Mouse (Mus musculus) kidney, adult 11 months (tissue): Measurements from ENCODE around the gene Brox.

Source experiments
- DNase-seq: peaks from one replicate; pipeline ENCODE4 v3.0.0; 2022

Gene Brox

GRCm38 (mm10) chr1:183267666-183268065 lies 29.4 kb downstream of the Brox start:
- no peak for DNase-seq

DNA sequence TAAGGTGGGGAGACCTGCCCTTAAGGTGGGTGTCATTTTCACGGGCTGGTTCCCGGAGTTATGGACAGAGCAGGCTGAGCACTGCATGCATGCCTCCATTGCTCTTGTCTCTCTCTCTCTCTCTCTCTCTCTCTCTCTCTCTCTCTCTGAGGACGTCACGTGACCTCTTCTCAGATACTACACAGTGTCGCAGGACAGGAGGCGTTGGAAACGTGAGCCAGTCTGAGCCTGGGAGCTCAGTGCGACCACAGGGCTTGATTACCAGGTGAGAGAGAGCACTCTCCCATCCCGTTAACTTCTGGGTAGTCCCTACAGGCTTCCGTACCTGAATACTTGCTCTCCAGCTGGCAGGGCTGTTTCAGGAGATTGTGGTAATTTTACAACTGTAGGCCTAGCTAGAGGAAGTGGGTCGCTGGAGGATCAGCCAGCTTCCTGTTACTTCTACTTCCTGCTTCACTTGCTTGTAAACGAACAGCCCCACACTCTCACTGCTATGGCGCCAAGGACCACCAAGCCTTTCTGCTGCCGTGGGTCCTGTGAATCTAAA lies 31.1 kb downstream of the Brox start:
- no peak for DNase-seq

DNA sequence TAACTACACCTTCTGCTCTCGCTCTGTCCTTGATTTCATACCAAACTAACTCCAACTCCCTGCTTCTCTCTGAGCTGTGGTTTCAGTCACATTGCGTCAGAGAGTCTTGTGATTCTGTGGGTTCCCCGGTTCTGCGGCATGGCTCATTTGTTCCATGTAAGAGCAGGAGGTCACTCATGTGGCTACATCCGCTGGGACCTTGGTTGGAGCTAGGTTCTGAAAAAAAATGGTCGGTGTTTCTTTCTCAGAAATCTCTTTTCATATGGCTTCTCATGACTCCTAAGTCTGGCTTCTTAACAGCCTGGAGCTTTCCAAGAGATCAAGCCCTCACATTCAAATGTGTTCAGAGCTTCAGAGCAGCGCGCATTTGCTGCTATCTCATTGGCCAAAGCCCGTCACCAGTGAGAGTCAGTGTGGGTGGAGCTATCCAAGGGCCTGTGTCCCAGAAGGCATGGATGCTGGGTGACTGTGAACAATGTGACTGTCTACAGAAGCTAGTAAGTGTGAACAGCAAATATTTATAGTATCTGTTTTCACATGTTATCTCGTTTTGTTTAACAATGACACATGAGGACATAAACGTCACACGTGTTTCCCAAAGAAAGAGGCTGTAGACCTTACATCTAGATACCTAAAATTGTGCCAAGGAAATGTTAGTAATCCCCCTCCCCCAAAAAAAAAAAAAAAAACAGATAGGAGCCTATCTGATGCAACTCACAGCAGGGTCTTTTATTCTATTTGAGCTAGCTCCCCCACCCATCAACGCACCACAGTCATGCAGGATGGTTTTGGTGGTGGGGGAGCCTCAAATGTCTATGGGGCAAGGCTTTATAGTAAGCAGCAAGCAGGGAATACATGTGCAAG lies 32.7 kb downstream of the Brox start:
- DNase-seq: no peak

GRCm38 (mm10) chr1:183252574-183252973 lies 44.5 kb downstream of the Brox start:
- no peak for DNase-seq

DNA sequence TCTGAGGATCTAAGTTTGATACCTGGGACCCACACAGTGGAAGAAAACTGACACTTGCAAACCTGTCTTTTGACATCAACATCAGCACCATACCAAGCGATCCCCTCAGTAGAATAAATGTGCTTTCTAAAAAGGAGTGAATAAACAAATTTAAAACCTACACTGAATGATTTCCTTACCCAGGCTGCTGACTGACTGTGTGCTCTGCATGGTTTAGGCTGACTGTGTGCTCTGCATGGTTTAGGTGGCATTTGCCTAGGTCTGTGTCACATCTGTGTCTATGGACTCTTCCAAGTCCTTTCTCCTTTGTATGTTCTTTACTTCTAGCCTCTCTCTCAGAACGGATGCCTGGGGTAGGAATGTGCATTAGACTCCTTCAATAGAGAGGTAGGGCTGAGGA lies 45.3 kb downstream of the Brox start:
- no peak for DNase-seq

DNA sequence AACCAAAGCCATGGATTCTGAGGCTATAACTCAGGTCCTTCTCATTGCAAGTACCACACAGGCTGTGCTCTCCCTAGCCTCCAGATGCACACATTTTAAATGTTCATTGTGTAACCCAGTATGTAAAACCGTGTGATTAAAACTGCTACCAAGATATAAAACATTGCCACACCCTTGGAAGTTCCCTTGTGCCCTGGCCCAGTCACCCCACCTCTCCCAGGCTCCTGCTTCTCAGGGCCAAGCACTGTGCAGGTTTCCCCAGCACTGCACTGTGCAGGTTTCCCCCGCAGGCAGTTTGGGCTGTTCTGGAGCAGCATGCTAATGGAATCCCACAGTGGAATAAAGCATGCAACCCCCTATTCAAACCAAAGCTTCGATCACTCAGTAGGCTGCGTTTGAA lies 46.5 kb downstream of the Brox start:
- DNase-seq: no peak

DNA sequence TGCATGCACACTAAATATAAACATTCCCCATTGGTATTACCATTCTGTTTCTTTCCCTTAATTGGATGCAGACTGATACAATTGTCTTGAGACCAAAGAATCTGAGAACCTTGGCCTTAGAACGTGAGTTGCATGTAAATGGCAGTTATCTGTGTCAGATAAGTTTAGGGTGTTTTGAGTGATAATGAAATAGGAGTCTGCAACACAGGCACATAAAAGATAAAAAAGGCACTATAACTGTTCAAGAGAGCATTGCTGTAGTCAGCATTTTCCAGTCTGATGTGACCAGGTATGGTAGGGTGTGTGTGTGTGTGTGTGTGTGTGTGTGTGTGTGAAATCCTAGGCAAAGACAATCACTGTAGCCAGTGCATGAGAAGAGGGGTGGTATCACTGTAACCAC lies 48.9 kb downstream of the Brox start:
- no peak for DNase-seq

DNA sequence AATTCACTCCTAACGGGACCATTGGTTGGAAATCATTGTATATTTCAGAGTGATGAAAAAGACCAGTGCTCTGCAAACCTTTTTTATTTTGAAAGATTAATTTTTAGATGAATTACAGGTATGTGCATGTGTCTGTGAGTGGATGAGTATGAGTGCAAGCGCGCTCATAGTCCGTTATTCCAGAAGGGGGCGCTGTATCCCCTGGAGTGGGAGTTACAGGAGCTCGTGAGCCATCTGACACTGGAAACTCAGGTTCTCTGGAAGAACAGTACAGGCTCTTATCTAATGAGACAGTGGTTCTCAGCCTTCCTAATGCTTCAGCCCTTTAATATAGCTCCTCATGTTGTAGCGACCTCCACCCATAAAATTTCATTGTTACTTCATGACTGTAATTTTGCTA lies 53.8 kb downstream of the Brox start:
- no peak for DNase-seq

DNA sequence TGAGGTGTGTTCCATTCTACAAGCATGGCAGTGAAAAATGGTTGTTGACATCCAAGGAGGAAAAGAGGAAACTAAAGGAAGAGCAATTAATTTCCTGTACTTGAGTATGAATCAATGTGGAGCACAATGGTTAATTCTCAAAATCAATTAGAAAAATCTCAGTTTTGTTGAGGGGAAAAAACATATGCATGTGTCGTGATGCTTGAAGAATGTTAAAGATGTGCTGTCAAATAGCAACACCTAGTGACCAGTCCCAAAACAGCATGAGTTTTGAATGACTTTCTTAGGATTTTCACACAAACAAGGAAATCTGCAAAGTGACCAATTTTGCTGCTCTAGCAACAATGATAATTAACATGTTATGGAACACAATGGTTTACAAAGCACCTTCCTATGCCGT lies 59.2 kb downstream of the Brox start:
- no peak for DNase-seq

- DNase-seq: no peak
Measured at GRCm38 (mm10) chr1:183236460-183236859, 60.6 kb downstream of the Brox start.

DNA sequence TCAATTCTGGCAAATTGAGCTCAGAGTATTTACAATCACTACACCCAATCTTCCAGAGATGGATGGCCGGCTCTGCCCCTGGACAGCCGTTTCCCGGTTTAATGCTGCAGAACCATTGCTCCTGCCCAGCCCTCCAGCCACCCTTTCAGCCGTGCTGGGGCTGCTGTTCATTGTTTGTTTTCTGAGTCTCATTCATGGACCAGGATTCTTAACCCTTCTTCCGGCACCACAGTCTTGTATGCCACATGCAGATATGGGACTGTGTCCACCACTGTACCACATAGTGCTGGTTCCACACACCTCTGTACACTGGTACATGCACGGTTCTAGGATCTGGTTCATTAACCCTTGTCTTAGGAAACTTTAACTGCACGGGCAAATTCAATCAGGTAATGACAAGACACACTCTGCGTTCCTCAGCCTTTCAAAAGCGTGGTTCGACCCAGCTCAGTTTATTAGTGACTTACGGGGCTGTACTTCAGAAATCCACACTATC lies 63.3 kb downstream of the Brox start:
- DNase-seq: no peak

DNA sequence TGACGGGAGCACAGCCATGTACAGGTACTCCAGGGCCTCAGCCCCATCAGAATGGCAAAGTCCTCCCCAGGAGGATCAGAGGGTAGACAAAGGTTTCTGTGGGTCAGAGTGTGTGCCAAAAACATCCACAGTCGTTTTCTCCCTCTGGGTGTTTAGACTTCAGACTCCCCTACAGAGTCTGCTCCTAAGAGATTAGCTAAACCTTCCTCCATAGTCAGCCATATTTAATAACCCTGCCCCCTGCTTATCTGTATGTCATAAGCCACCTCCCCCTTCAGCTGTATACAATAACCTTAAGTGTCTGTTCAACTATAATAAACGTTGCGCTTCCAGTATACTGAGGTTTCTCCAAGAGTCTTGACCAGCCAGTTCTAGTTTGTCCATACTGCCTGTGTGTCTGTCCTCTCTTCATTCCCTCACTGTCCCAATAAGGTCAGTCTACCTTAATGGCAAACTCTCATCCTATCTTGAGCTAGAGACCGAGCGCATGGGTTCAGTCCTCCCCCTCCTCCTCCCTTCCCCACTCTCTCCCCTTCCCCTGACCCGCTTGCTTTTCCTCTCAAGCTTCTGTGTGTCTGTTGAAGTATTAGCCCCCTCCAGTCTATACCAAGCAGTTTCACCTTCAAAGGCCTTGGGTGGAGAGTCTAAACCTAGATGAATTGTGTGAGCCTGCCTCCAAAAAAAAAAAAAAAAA lies 63.9 kb downstream of the Brox start:
- no peak for DNase-seq

GRCm38 (mm10) chr1:183227469-183227868 lies 69.6 kb downstream of the Brox start:
- DNase-seq: no peak
